Mouse (Mus musculus): ENCODE measurements around the gene Fam131a.

- TF ChIP-seq CTCF (IDR thresholded peaks at IDR 0.05; ENCODE audit: borderline replicate concordance, extremely low read depth, insufficient read depth, insufficient read length) (peak; percentile 42; the same call in 1 of the 2 replicates), POLR2A (IDR thresholded peaks at IDR 0.05; ENCODE audit: borderline replicate concordance, extremely low read depth, insufficient read depth, insufficient read length, poor library complexity, severe bottlenecking) (peak; percentile 73)
These were observed 23.2 kb downstream of the Fam131a start for GRCm38 (mm10) chr16:20715976-20716840.

All from brain, embryonic 14.5 days (tissue).